Mouse (Mus musculus): ENCODE measurements around the gene Fat4. TPM values are rescaled to one million over a fixed set of nuclear protein-coding genes. Genes with fewer than 3 reads are reported as not detected.

Gene Fat4
- total and polyA plus RNA-seq, 3 experiments: not detected

GRCm38 (mm10) chr3:38937159-38937558 lies 50.4 kb downstream of the Fat4 start:
- H3K9me3 ChIP-seq (replicated peaks; ENCODE audit: insufficient read depth, low read length): no peaks in the 10 kb centered on the region
- H3K27ac ChIP-seq (ENCODE audit: control insufficient read depth, low read depth, low read length): no peak overlapping the region
- H3K4me3 ChIP-seq (ENCODE audit: control insufficient read depth in 1 of 2, insufficient read depth in 1 of 2, low read depth in 2 of 2, low read length in 2 of 2): no peak overlapping the region
- no peak overlapping the region for H3K9ac ChIP-seq (ENCODE audit: control insufficient read depth, low read depth, low read length, poor library complexity, severe bottlenecking)
- H3K4me1 ChIP-seq (ENCODE audit: control insufficient read depth in 1 of 2, insufficient read depth in 2 of 2, low read length in 2 of 2): no peaks in the 10 kb centered on the region
- no peaks in the 10 kb centered on the region for H3K27me3 ChIP-seq (ENCODE audit: control insufficient read depth in 1 of 2, insufficient read depth in 2 of 2, low read length in 2 of 2)
- no peaks in the 10 kb centered on the region for H3K79me2 ChIP-seq (ENCODE audit: control insufficient read depth, insufficient read depth, low read length, poor library complexity)
- DNase-seq (ENCODE audit: low read depth, low spot score): no peak
- H3K36me3 ChIP-seq (ENCODE audit: control insufficient read depth in 1 of 2, insufficient read depth in 2 of 2, low read length in 2 of 2): no peaks in the 10 kb centered on the region
- TF ChIP-seq MYB (IDR thresholded peaks at IDR 0.05; ENCODE audit: low read depth, low read length): no peak
- no peak for TF ChIP-seq ZKSCAN1 (IDR thresholded peaks at IDR 0.05; ENCODE audit: low read depth, low read length)
- TF ChIP-seq HCFC1 (IDR thresholded peaks at IDR 0.05; ENCODE audit: low read depth, low read length): no peak
- no peak for TF ChIP-seq USF1 (IDR thresholded peaks at IDR 0.05; ENCODE audit: low read depth, low read length)
- TF ChIP-seq TBP (IDR thresholded peaks at IDR 0.05; ENCODE audit: low read depth, low read length): no peak
- TF ChIP-seq TCF12 (IDR thresholded peaks at IDR 0.05; ENCODE audit: low read depth, low read length): no peak
- no peak for TF ChIP-seq TAL1 (IDR thresholded peaks at IDR 0.05; ENCODE audit: low read length)

- TF ChIP-seq SMC3 (IDR thresholded peaks at IDR 0.05; ENCODE audit: low read depth, low read length) (no peak), CTCF (IDR thresholded peaks at IDR 0.05 in 2 of 3, conservative IDR thresholded peaks at IDR 0.05 in 1 of 3; ENCODE audit: control insufficient read depth in 1 of 3, insufficient read depth in 1 of 3, low read depth in 2 of 3, low read length in 3 of 3, poor library complexity in 1 of 3, severe bottlenecking in 1 of 3) (no peak), CHD2 (IDR thresholded peaks at IDR 0.05; ENCODE audit: low read length) (no peak), EP300 (IDR thresholded peaks at IDR 0.05; ENCODE audit: low read depth in 1 of 2, low read length in 2 of 2) (no peak), ELF1 (IDR thresholded peaks at IDR 0.05; ENCODE audit: low read depth, low read length) (no peak), MAX (IDR thresholded peaks at IDR 0.05; ENCODE audit: low read length) (no peak), NRF1 (IDR thresholded peaks at IDR 0.05; ENCODE audit: insufficient read depth, low read depth, low read length, poor library complexity, severe bottlenecking) (no peak), TBP (IDR thresholded peaks at IDR 0.05; ENCODE audit: low read depth, low read length) (no peak), POLR2A (IDR thresholded peaks at IDR 0.05; ENCODE audit: control insufficient read depth in 1 of 2, insufficient read depth in 1 of 2, low read depth in 1 of 2, low read length in 2 of 2, poor library complexity in 1 of 2) (no peak)
- H3K36me3 ChIP-seq (ENCODE audit: control insufficient read depth in 1 of 2, insufficient read depth in 2 of 2, low read length in 2 of 2): no peaks in the 10 kb centered on the region
- H3K27ac ChIP-seq (ENCODE audit: control insufficient read depth, low read depth, low read length): no peak overlapping the region
- H3K79me2 ChIP-seq (ENCODE audit: control insufficient read depth, insufficient read depth, low read length, poor library complexity): no peaks in the 10 kb centered on the region
- no peak for DNase-seq (ENCODE audit: low read depth, low spot score)
- H3K27me3 ChIP-seq (ENCODE audit: control insufficient read depth in 1 of 2, insufficient read depth in 2 of 2, low read length in 2 of 2): no peaks in the 10 kb centered on the region
- H3K4me1 ChIP-seq (ENCODE audit: control insufficient read depth in 1 of 2, insufficient read depth in 2 of 2, low read length in 2 of 2): no peaks in the 10 kb centered on the region
- no peaks in the 10 kb centered on the region for H3K9me3 ChIP-seq (replicated peaks; ENCODE audit: insufficient read depth, low read length)
- H3K9ac ChIP-seq (ENCODE audit: control insufficient read depth, low read depth, low read length, poor library complexity, severe bottlenecking): no peak overlapping the region
- no peak overlapping the region for H3K4me3 ChIP-seq (ENCODE audit: control insufficient read depth in 1 of 2, insufficient read depth in 1 of 2, low read depth in 2 of 2, low read length in 2 of 2)
Observed at GRCm38 (mm10) chr3:38938136-38938535, 51.4 kb downstream of the Fat4 start.

- Histone ChIP-seq H3K27me3 (ENCODE audit: control insufficient read depth in 1 of 2, insufficient read depth in 2 of 2, low read length in 2 of 2) (no peaks in the 10 kb centered on the region), H3K4me3 (ENCODE audit: control insufficient read depth in 1 of 2, insufficient read depth in 1 of 2, low read depth in 2 of 2, low read length in 2 of 2) (no peak overlapping the region), H3K9me3 (replicated peaks; ENCODE audit: insufficient read depth, low read length) (no peaks in the 10 kb centered on the region), H3K36me3 (ENCODE audit: control insufficient read depth in 1 of 2, insufficient read depth in 2 of 2, low read length in 2 of 2) (no peaks in the 10 kb centered on the region), H3K9ac (ENCODE audit: control insufficient read depth, low read depth, low read length, poor library complexity, severe bottlenecking) (no peak overlapping the region), H3K27ac (ENCODE audit: control insufficient read depth, low read depth, low read length) (no peak overlapping the region), H3K4me1 (ENCODE audit: control insufficient read depth in 1 of 2, insufficient read depth in 2 of 2, low read length in 2 of 2) (no peaks in the 10 kb centered on the region), H3K79me2 (ENCODE audit: control insufficient read depth, insufficient read depth, low read length, poor library complexity) (no peaks in the 10 kb centered on the region)
- DNase-seq (ENCODE audit: low read depth, low spot score): no peak
- no peak for TF ChIP-seq JUND (IDR thresholded peaks at IDR 0.05; ENCODE audit: low read depth, low read length)
- TF ChIP-seq EP300 (IDR thresholded peaks at IDR 0.05; ENCODE audit: low read depth in 1 of 2, low read length in 2 of 2): no peak
- no peak for TF ChIP-seq MYB (IDR thresholded peaks at IDR 0.05; ENCODE audit: low read depth, low read length)
- TF ChIP-seq ZC3H11A (IDR thresholded peaks at IDR 0.05; ENCODE audit: low read depth, low read length): no peak
- TF ChIP-seq MXI1 (IDR thresholded peaks at IDR 0.05; ENCODE audit: low read depth, low read length): no peak
- TF ChIP-seq UBTF (IDR thresholded peaks at IDR 0.05; ENCODE audit: borderline replicate concordance, insufficient read depth, low read depth, low read length): no peak
- no peak for TF ChIP-seq KAT2A (conservative IDR thresholded peaks at IDR 0.05; ENCODE audit: low read depth, low read length)
- TF ChIP-seq BHLHE40 (IDR thresholded peaks at IDR 0.05; ENCODE audit: borderline replicate concordance, low read depth, low read length): no peak
- no peak for TF ChIP-seq GATA1 (IDR thresholded peaks at IDR 0.05; ENCODE audit: low read depth, low read length)
- no peak for TF ChIP-seq CHD2 (IDR thresholded peaks at IDR 0.05; ENCODE audit: low read length)
- no peak for TF ChIP-seq MYC (IDR thresholded peaks at IDR 0.05; ENCODE audit: low read depth, low read length)
- TF ChIP-seq POLR2AphosphoS5 (IDR thresholded peaks at IDR 0.05; ENCODE audit: borderline replicate concordance, low read depth, low read length): no peak
- no peak for TF ChIP-seq SMC3 (IDR thresholded peaks at IDR 0.05; ENCODE audit: low read depth, low read length)
- TF ChIP-seq CHD1 (IDR thresholded peaks at IDR 0.05; ENCODE audit: low read depth, low read length): no peak
- no peak for TF ChIP-seq SIN3A (IDR thresholded peaks at IDR 0.05; ENCODE audit: low read length)
- TF ChIP-seq TBP (IDR thresholded peaks at IDR 0.05; ENCODE audit: low read depth, low read length): no peak
- TF ChIP-seq NRF1 (IDR thresholded peaks at IDR 0.05; ENCODE audit: insufficient read depth, low read depth, low read length, poor library complexity, severe bottlenecking): no peak
- no peak for TF ChIP-seq CTCF (IDR thresholded peaks at IDR 0.05 in 2 of 3, conservative IDR thresholded peaks at IDR 0.05 in 1 of 3; ENCODE audit: control insufficient read depth in 1 of 3, insufficient read depth in 1 of 3, low read depth in 2 of 3, low read length in 3 of 3, poor library complexity in 1 of 3, severe bottlenecking in 1 of 3)
Observed at GRCm38 (mm10) chr3:38939573-38939972, 52.8 kb downstream of the Fat4 start.
